Mouse (Mus musculus): ENCODE data around the gene Frrs1. TPM values are rescaled to one million over a fixed set of nuclear protein-coding genes. Genes with fewer than 3 reads are reported as not detected.

Gene Frrs1
- polyA plus RNA-seq, 1 experiment from 2014 or later = 3.6 TPM

DNA sequence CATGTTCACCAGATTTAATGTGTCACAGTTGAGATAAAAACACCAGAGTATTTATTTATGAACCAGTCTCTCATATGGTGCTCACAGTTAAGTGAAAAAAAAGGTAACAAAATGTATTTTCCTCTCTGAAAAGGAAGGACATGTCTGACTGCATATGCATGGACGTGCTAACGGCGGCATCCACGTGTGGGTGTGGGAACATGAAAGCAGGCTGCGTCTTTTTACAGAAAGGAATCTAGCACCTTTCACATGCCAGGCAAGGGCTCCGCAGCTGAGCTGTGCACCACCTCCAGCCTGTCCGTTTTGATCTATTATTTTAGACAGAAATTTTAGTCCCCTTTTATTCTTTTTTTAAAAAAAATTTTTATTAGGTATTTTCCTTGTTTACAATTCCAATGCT lies 30.1 kb downstream of the Frrs1 start:
- no peaks in the 10 kb centered on the region for H3K36me3 ChIP-seq
- H3K4me3 ChIP-seq (replicated peaks) = no peak overlapping the region
- H3K27ac ChIP-seq = no peak overlapping the region
- no peak for ATAC-seq
- H3K27me3 ChIP-seq = no peaks in the 10 kb centered on the region
- WGBS = 90% methylated on average over 7 of the region's 7 CpGs
- H3K9me3 ChIP-seq = no peaks in the 10 kb centered on the region
- no peak overlapping the region for H3K4me2 ChIP-seq (replicated peaks)
- peaks cover 9% of the 10 kb centered on the region; the same call in 1 of the 2 replicates for H3K4me1 ChIP-seq (replicated peaks)
- H3K9ac ChIP-seq (replicated peaks) = no peak overlapping the region

DNA sequence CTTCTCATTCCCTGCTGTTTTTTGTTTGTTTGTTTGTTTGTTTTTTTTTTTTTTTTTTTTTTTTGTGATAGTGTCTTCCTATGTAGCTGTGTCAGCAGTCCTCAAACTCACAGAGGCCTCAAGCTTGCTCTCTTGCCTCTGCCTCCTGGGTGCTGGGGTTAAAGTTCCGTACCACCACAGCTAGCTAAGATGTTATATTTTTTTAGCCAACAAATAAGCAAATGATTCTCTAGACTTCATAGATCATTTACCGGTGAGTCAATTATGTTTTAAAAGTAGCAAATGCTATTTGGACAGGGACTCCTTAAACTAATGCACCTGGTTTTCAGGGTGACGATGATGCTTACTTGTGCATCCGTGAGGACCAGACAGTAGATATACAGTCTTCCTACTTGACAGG lies 31.3 kb downstream of the Frrs1 start:
- WGBS = 96% methylated on average over 4 of the region's 4 CpGs
- no peak overlapping the region for H3K4me3 ChIP-seq (replicated peaks)
- H3K4me1 ChIP-seq (replicated peaks) = peaks cover 9% of the 10 kb centered on the region; the same call in 1 of the 2 replicates
- H3K9me3 ChIP-seq = no peaks in the 10 kb centered on the region
- no peaks in the 10 kb centered on the region for H3K36me3 ChIP-seq
- no peak for ATAC-seq
- no peak overlapping the region for H3K4me2 ChIP-seq (replicated peaks)
- no peaks in the 10 kb centered on the region for H3K27me3 ChIP-seq
- H3K27ac ChIP-seq = no peak overlapping the region
- H3K9ac ChIP-seq (replicated peaks) = no peak overlapping the region

DNA sequence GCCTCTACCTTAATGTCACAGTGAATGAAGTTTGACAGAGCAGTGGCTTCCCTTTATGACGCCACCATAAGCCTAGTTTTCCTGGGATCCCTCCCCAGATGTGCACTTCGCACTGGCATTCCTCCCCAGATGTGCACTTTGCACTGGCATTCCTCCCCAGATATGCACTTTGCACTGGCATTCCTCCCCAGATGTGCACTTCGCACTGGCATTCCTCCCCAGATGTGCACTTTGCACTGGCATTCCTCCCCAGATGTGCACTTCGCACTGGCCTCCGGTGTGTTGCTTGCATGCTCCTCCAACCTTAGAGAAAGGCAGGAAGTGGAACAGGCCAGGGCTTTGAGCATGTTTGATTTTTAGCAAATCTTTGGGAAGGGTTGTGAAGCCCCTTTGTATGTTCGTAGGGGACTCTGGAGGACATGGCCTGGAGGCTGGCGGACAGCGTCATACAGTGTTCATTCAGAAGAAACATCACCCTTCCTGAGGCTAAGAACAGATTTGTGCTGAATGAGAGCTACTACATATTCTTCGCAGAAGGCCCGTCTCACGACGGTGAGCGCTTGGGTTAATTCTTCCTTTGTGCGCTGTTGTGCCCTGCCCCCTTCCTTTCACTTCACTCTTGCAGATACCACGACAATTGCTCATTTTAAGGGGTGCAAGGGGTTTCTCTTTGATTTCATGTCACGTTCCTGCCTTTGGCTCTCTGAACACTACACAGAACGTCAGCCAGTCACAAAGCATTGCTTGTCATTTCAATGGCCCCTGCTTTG lies 32.4 kb downstream of the Frrs1 start:
- Histone ChIP-seq H3K4me1 (replicated peaks) (peaks cover 9% of the 10 kb centered on the region; the same call in 1 of the 2 replicates), H3K36me3 (no peaks in the 10 kb centered on the region), H3K4me2 (replicated peaks) (no peak overlapping the region), H3K27me3 (no peaks in the 10 kb centered on the region), H3K9me3 (no peaks in the 10 kb centered on the region), H3K4me3 (replicated peaks) (no peak overlapping the region), H3K9ac (replicated peaks) (no peak overlapping the region), H3K27ac (no peak overlapping the region)
- peak; percentile 62 for ATAC-seq
- WGBS = 47% methylated on average over 17 of the region's 17 CpGs

DNA sequence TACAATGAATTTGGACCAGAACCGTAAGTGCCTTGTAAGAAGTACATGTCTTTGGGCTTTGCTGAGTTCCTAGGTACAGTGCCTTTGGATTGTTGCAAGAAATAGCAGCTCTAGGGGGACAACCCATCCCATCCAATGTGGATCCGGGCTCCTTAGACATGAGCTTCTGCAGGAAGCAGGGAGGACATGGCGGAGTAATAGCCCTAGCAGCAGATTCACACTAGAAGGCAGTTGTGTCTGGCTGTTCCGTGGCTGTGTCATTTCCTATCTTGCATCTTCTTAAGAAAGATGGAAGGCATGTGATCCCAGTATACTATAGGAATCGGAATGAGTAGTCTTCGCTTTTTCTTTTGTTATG lies 32.9 kb downstream of the Frrs1 start:
- Histone ChIP-seq H3K4me1 (replicated peaks) (peaks cover 9% of the 10 kb centered on the region; the same call in 1 of the 2 replicates), H3K9me3 (no peaks in the 10 kb centered on the region), H3K27ac (no peak overlapping the region), H3K4me3 (replicated peaks) (no peak overlapping the region), H3K9ac (replicated peaks) (no peak overlapping the region), H3K4me2 (replicated peaks) (no peak overlapping the region), H3K27me3 (no peaks in the 10 kb centered on the region), H3K36me3 (no peaks in the 10 kb centered on the region)
- WGBS = 80% methylated on average over 6 of the region's 6 CpGs
- ATAC-seq = peak; percentile 71

DNA sequence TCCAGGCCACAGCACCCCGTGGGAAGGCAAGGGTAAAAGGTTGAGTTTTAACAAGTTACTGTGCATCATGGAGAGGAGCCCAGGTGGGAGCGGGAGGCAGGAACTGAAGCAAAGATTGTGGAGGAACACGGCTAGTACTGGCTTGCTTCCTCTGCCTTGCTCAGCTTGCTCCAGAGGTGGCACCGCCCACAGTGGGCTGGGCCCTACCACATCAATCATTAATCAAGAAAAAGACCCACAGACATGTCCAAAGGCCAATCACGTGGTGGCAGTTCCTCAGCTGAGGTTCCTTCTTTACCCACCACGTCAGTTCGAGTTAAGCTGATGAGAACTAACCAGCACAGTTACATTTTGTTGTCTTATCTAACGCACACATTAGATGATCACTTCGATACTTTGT lies 33.6 kb downstream of the Frrs1 start:
- H3K27me3 ChIP-seq = no peaks in the 10 kb centered on the region
- no peak overlapping the region for H3K9ac ChIP-seq (replicated peaks)
- H3K36me3 ChIP-seq = no peaks in the 10 kb centered on the region
- no peaks in the 10 kb centered on the region for H3K9me3 ChIP-seq
- peaks cover 9% of the 10 kb centered on the region; the same call in 1 of the 2 replicates for H3K4me1 ChIP-seq (replicated peaks)
- no peak overlapping the region for H3K4me2 ChIP-seq (replicated peaks)
- H3K27ac ChIP-seq = no peak overlapping the region
- no peak overlapping the region for H3K4me3 ChIP-seq (replicated peaks)
- 83% methylated on average over 9 of the region's 9 CpGs for WGBS
- ATAC-seq = no peak

DNA sequence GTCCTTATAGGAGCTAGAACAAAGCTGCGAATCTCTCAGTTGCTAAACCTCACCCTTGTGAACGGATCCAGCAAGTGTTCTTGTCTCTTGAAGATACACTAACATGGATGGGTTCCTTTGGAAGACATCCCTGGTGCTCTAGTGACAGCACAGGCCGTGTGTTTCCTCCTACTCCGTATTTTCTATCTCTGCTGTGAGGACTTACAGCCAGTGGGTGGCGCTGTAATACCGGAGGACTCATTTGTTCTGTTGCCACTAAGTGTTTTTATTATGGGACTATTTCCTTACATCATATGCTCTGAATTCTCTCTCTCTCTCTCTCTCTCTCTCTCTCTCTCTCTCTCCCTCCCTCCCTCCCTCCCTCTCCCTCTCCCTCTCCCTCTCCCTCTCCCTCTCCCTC lies 44.9 kb downstream of the Frrs1 start:
- WGBS = 21% methylated on average over 6 of the region's 6 CpGs
- no peak overlapping the region for H3K27ac ChIP-seq
- no peaks in the 10 kb centered on the region for H3K27me3 ChIP-seq
- H3K9ac ChIP-seq (replicated peaks) = no peak overlapping the region; the same call in 1 of the 2 replicates
- H3K4me1 ChIP-seq (replicated peaks) = peaks cover 4% of the 10 kb centered on the region; the same call in 1 of the 2 replicates
- no peak overlapping the region for H3K4me2 ChIP-seq (replicated peaks)
- peak; percentile 62 for ATAC-seq
- H3K4me3 ChIP-seq (replicated peaks) = no peak overlapping the region
- no peaks in the 10 kb centered on the region for H3K36me3 ChIP-seq
- no peaks in the 10 kb centered on the region for H3K9me3 ChIP-seq

DNA sequence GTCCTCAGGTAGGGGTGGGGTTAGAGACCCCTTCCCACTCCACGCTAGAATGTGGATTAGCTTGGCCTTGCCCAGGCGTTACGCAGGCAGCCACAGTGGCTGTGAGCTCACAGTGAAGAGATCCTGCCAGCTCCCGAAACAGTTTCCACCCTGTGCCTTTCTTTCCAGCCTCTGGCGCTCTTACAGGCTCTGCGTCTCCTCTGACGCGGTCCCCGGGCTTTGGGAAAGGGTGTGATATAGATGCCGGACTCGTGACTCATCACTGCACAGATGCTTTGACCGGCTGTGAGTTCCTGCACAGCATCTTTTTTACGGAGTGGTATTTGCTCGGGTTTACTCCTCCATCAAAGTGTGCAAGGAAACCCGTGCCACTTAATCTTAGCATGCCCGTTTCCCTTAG lies 46.6 kb downstream of the Frrs1 start:
- Histone ChIP-seq H3K4me1 (replicated peaks) (peaks cover 4% of the 10 kb centered on the region; the same call in 1 of the 2 replicates), H3K36me3 (no peaks in the 10 kb centered on the region), H3K9me3 (no peaks in the 10 kb centered on the region), H3K4me2 (replicated peaks) (no peak overlapping the region), H3K9ac (replicated peaks) (no peak overlapping the region), H3K4me3 (replicated peaks) (no peak overlapping the region), H3K27me3 (no peaks in the 10 kb centered on the region), H3K27ac (no peak overlapping the region)
- ATAC-seq = no peak
- WGBS = 92% methylated on average over 16 of the region's 16 CpGs

DNA sequence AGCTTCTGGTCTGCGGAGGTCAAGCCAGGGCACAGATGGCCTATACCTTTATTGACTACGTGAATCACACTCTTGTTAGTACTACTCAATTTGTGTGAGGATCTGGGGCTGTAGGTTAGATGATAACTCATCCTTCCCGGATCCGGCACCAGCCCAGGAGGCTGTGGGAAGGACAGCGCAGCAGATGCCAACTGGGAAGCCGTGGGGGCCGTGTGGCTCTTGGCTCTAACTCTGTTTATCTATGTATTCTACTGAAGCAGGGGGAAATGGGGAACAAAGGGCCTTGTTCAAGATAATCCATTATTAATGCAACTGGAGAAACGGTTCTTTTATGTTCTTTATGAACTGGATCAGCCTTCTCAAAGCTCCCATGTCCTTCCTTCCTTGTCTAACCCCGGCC lies 47.3 kb downstream of the Frrs1 start:
- H3K9me3 ChIP-seq = no peaks in the 10 kb centered on the region
- no peak overlapping the region for H3K4me3 ChIP-seq (replicated peaks)
- H3K9ac ChIP-seq (replicated peaks) = no peak overlapping the region
- no peaks in the 10 kb centered on the region for H3K36me3 ChIP-seq
- 53% methylated on average over 9 of the region's 9 CpGs for WGBS
- H3K27ac ChIP-seq = no peak overlapping the region
- peaks cover 4% of the 10 kb centered on the region; the same call in 1 of the 2 replicates for H3K4me1 ChIP-seq (replicated peaks)
- no peak overlapping the region for H3K4me2 ChIP-seq (replicated peaks)
- ATAC-seq = no peak
- no peaks in the 10 kb centered on the region for H3K27me3 ChIP-seq

DNA sequence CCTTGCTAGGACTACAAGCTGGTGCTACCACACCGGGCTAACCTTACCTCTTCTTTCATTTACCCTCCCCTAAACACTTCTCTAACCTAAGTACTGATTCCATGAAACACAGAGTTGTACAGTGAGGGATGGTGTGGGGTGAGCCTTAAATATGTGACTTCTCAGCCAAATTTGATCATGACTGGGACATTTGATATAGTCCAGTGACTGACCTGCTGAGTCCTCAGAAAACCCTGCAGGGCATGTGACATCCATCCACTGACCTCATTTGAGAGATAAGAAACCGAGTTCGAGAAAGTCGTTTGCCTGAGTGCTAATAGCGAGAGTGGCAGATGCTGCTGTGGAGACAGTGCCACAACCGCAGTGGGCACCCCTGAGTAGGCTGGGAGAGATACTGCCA lies 55.1 kb downstream of the Frrs1 start:
- Histone ChIP-seq H3K9me3 (no peaks in the 10 kb centered on the region), H3K36me3 (no peaks in the 10 kb centered on the region), H3K4me2 (replicated peaks) (no peak overlapping the region), H3K27ac (no peak overlapping the region), H3K9ac (replicated peaks) (no peak overlapping the region), H3K27me3 (no peaks in the 10 kb centered on the region), H3K4me3 (replicated peaks) (no peak overlapping the region), H3K4me1 (replicated peaks) (no peaks in the 10 kb centered on the region)
- ATAC-seq = no peak
- 94% methylated on average over 6 of the region's 6 CpGs for WGBS

DNA sequence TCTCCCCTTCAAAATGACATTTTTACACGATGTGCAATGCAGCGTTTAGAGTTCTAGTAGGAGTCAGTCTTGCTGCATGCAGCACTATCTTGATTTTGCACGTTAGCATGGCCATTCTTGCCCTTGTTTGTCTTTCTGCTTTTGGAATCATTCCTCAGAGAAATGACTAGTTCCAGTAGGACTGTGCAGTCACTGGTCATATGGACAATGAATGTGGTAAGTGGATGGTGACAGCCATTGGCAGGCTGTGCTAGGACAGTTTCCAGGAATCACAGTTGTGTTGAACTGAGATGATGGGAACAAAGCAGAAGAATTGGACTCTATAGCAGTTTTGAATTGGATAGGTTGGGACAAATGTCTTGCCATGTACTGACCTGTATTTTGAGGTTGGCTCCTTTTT lies 55.7 kb downstream of the Frrs1 start:
- Histone ChIP-seq H3K9me3 (no peaks in the 10 kb centered on the region), H3K4me3 (replicated peaks) (no peak overlapping the region), H3K36me3 (no peaks in the 10 kb centered on the region), H3K4me2 (replicated peaks) (no peak overlapping the region), H3K27ac (no peak overlapping the region), H3K9ac (replicated peaks) (no peak overlapping the region), H3K4me1 (replicated peaks) (no peaks in the 10 kb centered on the region), H3K27me3 (no peaks in the 10 kb centered on the region)
- ATAC-seq = no peak
- WGBS = 84% methylated on average over 3 of the region's 3 CpGs

DNA sequence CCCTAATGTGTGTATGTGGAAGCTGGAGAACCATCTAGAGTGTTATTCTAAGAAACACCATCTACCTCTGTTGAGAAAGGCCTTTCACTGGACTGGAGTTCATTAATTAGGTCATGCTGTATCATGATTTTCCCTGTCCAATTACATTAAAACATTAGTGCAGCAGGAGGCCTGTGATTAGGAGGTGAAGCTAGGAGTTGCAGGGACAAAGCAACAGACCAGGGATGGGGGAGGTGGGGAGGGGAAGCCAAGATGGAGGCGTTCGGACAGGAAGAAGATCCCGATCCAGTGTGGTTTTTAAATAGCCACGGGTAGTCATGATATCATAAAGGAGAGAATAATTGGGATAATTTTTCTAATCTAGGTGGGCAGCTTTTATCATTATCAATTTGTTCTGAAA lies 57.8 kb downstream of the Frrs1 start:
- H3K4me2 ChIP-seq (replicated peaks) = no peak overlapping the region
- no peak for ATAC-seq
- H3K27me3 ChIP-seq = no peaks in the 10 kb centered on the region
- WGBS = 87% methylated on average over 4 of the region's 4 CpGs
- H3K36me3 ChIP-seq = no peaks in the 10 kb centered on the region
- no peak overlapping the region for H3K9ac ChIP-seq (replicated peaks)
- H3K4me1 ChIP-seq (replicated peaks) = no peaks in the 10 kb centered on the region
- no peak overlapping the region for H3K27ac ChIP-seq
- H3K4me3 ChIP-seq (replicated peaks) = no peak overlapping the region
- no peaks in the 10 kb centered on the region for H3K9me3 ChIP-seq

DNA sequence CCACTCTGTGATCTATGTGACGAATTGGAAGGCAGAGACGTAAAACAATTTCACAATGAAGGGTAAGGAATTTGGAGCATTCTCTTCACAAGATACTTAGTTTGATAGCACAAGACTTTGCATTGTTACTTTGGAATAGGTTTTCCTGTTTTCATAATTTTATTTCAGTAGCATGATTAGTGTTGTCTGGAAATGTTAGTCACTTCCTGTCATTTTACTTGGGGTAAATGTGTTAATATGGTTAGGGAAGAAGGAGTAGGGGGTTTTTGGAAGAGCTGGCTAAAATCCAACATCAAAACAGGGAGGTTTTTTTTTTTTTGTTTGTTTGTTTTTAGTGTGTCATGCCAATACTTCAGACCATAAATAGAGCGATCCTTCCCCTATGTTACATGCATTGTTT lies 62.3 kb downstream of the Frrs1 start:
- no peaks in the 10 kb centered on the region for H3K27me3 ChIP-seq
- no peak overlapping the region for H3K4me3 ChIP-seq (replicated peaks)
- H3K9ac ChIP-seq (replicated peaks) = no peak overlapping the region
- WGBS = 88% methylated on average over 3 of the region's 3 CpGs
- no peak overlapping the region for H3K4me2 ChIP-seq (replicated peaks)
- no peak overlapping the region for H3K27ac ChIP-seq
- H3K4me1 ChIP-seq (replicated peaks) = no peaks in the 10 kb centered on the region
- H3K9me3 ChIP-seq = no peaks in the 10 kb centered on the region
- no peak for ATAC-seq
- H3K36me3 ChIP-seq = peaks cover 10% of the 10 kb centered on the region; the same call in 1 of the 2 replicates

DNA sequence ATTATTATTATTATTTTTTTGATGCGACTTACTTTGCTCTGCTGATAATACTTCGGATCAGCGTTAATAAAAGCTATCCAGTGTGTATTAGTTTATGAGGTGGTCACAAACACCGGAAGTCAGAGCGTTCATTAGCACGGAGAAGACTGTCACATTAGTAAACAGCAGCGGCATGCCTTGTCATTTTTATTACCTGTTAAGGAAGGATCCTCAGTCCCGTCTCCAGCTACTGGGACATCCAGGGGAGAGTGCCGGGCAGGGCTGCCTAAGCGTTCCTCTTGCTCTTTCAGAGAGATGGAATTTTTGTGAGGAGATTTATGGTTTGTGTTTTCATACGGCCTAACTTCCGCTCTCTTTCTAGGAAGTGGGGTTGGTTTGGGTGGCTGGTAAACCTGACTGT lies 63.8 kb downstream of the Frrs1 start:
- no peak overlapping the region for H3K27ac ChIP-seq

More for the DNA sequence above, 63.8 kb downstream of the Frrs1 start:
- Histone ChIP-seq H3K4me3 (replicated peaks) (no peak overlapping the region), H3K9ac (replicated peaks) (no peak overlapping the region), H3K4me2 (replicated peaks) (no peak overlapping the region), H3K27me3 (no peaks in the 10 kb centered on the region), H3K36me3 (peaks cover 10% of the 10 kb centered on the region; the same call in 1 of the 2 replicates), H3K9me3 (no peaks in the 10 kb centered on the region), H3K4me1 (replicated peaks) (no peaks in the 10 kb centered on the region)
- no peak for ATAC-seq
- WGBS = 95% methylated on average over 12 of the region's 12 CpGs
